Mouse (Mus musculus) G1E (cell line): ENCODE measurements around the gene Ssr2. TPM values are rescaled to one million over a fixed set of nuclear protein-coding genes. Genes with fewer than 3 reads are reported as not detected.

Experiments used
- ATAC-seq: 2 replicates; pipeline ENCODE4 v1.8.0; 2016; ENCODE audit warnings: mild to moderate bottlenecking; ENCODE audit not compliant: insufficient number of reproducible peaks, poor library complexity, low FRiP score, severe bottlenecking; ENCODE audit errors: extremely low read depth
- DNase-seq: peaks from one replicate; pipeline ENCODE4 v3.0.0; 2012; ENCODE audit warnings: low spot score
- H3K27me3 ChIP-seq: 2 replicates; pipeline ENCODE4 v1.6.1; 2012; ENCODE audit warnings: mild to moderate bottlenecking, low read length, inconsistent platforms; ENCODE audit not compliant: insufficient read depth
- H3K36me3 ChIP-seq: replicated peaks from 2 replicates; pipeline ENCODE3; 2012; ENCODE audit warnings: mild to moderate bottlenecking, inconsistent platforms
- H3K4me1 ChIP-seq: 2 replicates; pipeline ENCODE4 v1.6.1; 2012; ENCODE audit warnings: low read depth, low read length, inconsistent platforms, mixed read lengths; ENCODE audit not compliant: insufficient read depth
- H3K4me3 ChIP-seq: 2 replicates; pipeline ENCODE4 v1.5.1; 2012; ENCODE audit warnings: low read depth, mild to moderate bottlenecking, inconsistent platforms, low read length, moderate library complexity, mixed read lengths
- H3K9me3 ChIP-seq: replicated peaks from 2 replicates; pipeline ENCODE4 v1.6.1; 2012; ENCODE audit warnings: inconsistent platforms
- CTCF ChIP-seq: IDR thresholded peaks from 2 replicates; pipeline ENCODE4 v1.5.1; 2012; ENCODE audit warnings: low read depth, low read length, inconsistent platforms, mixed read lengths
- GATA1 ChIP-seq: IDR thresholded peaks from 2 replicates; pipeline ENCODE4 v1.6.1; 2012; ENCODE audit warnings: borderline replicate concordance, low read length, inconsistent platforms, mixed read lengths
- GATA2 ChIP-seq: IDR thresholded peaks from 2 replicates; pipeline ENCODE4 v1.6.1; 2012; ENCODE audit warnings: low read depth, low read length, inconsistent platforms, borderline replicate concordance
- POLR2AphosphoS5 ChIP-seq: IDR thresholded peaks from 2 replicates; pipeline ENCODE4 v1.6.1; 2012; ENCODE audit warnings: low read depth, low read length, inconsistent platforms; ENCODE audit not compliant: insufficient replicate concordance
- TAL1 ChIP-seq: conservative IDR thresholded peaks from 2 replicates; pipeline ENCODE4 v1.6.1; 2012; ENCODE audit warnings: low read depth, low read length, inconsistent platforms, mixed read lengths
- polyA plus RNA-seq: library from polyadenylated mRNA; stranded (reverse); fragments of >175 nt; gene quantifications from 2 replicates; pipeline ENCODE4 v1.2.3, GENCODE M21; 2012
- total RNA-seq, 2 experiments: library from RNA; stranded (forward) in 1 of 2; stranded (reverse) in 1 of 2; fragments of 200-1000 nt in 1 of 2; fragments of >200 nt in 1 of 2; fragmentation: Nextera tagmentation in 1 of 2; gene quantifications; 2 replicates each; pipeline ENCODE4 v1.2.3; 2014 to 2017

The Ssr2 gene
- total and polyA plus RNA-seq, 3 experiments: 134 to 289 (median 280) TPM

DNA sequence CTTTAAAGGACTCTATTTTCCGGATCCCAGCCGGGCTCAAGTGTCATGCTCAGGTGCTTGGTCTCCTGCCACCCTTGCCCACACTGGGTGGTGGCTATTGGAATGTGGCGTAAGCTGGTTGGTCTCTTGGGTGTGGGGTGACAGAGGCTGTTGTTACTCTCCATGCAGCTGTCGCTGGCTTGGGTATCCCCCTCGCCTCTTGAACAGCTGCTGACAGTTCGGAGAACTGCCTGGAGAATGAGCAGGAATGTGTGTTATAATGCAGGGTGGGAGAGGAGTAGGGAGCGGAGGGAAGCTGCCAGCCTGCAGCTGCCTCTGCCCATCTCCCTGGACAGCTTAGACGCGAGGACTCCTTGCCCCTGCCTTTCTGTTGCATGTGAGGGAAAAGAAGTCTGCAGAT lies 54.3 kb downstream of the Ssr2 start:
- DNase-seq (no peak), ATAC-seq (no peak)
- Histone ChIP-seq H3K9me3 (no peaks in the 10 kb centered on the region), H3K4me3 (no peak overlapping the region), H3K27me3 (no peaks in the 10 kb centered on the region), H3K36me3 (peaks cover 96% of the 10 kb centered on the region), H3K4me1 (peaks cover 64% of the 10 kb centered on the region)
- no peak for TF ChIP-seq GATA2
- TF ChIP-seq GATA1: no peak
- TF ChIP-seq TAL1: no peak
- no peak for TF ChIP-seq POLR2AphosphoS5
- TF ChIP-seq CTCF: no peak

DNA sequence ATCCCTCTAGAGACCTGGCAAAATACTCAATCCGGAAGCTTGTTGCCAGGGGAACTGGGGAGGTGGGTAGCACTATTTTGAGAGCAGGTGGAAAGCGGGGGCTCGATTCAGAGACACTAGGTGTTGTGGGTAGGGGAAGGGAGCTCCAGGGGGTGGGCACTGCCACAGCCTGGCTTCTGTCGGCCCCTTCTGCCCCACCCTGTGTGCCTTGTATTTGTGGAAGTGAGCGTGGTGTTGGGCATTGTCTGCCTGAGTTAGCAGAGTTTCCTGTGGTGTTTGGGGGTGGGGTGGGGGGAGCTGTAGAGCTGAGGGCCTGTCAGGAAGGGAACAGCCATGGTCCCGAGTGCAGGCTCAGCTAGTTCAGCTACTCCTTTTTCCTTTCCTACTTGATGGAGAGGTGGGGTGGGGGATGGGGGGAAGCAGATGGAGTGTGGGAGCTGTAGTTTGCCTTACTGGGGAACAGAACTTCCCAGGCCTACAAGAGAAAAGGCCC lies 55.2 kb downstream of the Ssr2 start:
- H3K9me3 ChIP-seq: no peaks in the 10 kb centered on the region
- H3K4me1 ChIP-seq: peaks cover 55% of the 10 kb centered on the region
- H3K4me3 ChIP-seq: no peak overlapping the region
- no peaks in the 10 kb centered on the region for H3K27me3 ChIP-seq
- no peak for ATAC-seq
- no peak for DNase-seq
- peaks cover 97% of the 10 kb centered on the region for H3K36me3 ChIP-seq
- no peak for TF ChIP-seq CTCF
- TF ChIP-seq POLR2AphosphoS5: no peak

- peaks cover 99% of the 10 kb centered on the region for H3K36me3 ChIP-seq
- no peaks in the 10 kb centered on the region for H3K27me3 ChIP-seq
- no peak overlapping the region for H3K4me3 ChIP-seq
- H3K4me1 ChIP-seq: peaks cover 43% of the 10 kb centered on the region
- peak; percentile 60 for DNase-seq
- H3K9me3 ChIP-seq: no peaks in the 10 kb centered on the region
- no peak for TF ChIP-seq TAL1
- TF ChIP-seq CTCF: peak; percentile 45; the same call in 1 of the 2 replicates
- no peak for ATAC-seq
These were observed 56.4 kb downstream of the Ssr2 start for GRCm38 (mm10) chr3:88631921-88632587.

DNA sequence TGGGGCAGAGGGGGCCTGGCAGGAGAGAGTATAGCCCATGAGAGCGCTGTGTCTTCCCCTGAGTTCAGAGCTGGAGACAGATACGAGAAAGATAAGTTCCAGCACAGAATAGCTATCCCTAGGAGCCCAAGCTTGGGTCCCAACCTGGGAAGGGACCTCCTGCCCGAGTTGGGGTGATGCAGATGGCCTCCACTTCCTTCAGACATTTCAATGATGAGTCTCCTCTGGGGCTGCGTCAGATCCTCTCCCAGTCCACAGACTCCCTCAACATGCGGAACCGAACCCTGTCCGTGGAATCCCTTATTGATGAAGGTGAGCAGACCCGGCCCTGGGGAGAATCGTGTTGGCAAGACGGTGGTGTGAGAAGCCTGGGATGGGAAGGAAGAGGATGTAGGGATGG lies 57.4 kb downstream of the Ssr2 start:
- peaks cover 98% of the 10 kb centered on the region for H3K36me3 ChIP-seq
- no peak for DNase-seq

DNA sequence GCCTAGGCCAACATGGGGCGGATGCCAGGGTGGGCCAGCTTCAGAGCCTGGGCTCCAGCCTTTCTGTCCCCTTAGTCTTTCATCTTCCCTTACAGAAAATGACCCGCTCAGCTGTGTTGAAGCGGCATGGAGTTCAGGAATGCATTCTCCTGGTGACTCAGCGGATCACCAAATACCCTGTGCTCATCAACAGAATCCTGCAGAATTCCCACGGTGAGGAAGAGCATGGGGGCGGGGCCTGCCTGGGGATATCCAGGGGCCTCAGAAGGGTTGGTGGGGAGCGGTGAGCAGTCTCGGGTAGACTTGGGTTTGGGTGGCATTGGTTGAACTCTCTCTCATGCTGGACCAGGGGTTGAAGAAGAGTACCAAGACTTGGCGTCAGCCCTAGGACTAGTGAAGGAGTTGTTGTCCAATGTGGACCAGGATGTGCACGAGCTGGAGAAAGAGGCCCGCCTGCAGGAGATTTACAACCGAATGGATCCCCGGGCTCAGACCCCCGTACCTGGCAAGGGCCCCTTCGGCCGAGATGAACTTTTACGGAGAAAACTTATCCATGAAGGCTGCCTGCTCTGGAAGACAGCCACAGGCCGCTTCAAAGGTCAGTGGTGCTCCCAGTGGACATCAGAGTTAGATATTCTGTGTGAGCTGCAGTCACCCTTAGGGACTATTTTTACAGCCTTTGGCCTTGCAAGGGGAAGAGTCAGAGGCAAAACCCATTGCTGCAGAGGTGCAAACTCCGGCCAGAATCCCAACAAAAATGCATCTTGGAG lies 60.0 kb downstream of the Ssr2 start:
- ATAC-seq: no peak
- TF ChIP-seq POLR2AphosphoS5 (no peak), CTCF (no peak), GATA1 (no peak), TAL1 (no peak), GATA2 (no peak)
- Histone ChIP-seq H3K36me3 (peaks cover 95% of the 10 kb centered on the region), H3K27me3 (no peaks in the 10 kb centered on the region), H3K9me3 (no peaks in the 10 kb centered on the region), H3K4me3 (no peak overlapping the region), H3K4me1 (peaks cover 11% of the 10 kb centered on the region)
- no peak for DNase-seq

More for the DNA sequence above, 57.4 kb downstream of the Ssr2 start:
- Histone ChIP-seq H3K9me3 (no peaks in the 10 kb centered on the region), H3K27me3 (no peaks in the 10 kb centered on the region), H3K4me3 (no peak overlapping the region), H3K4me1 (peaks cover 35% of the 10 kb centered on the region)
- ATAC-seq: no peak
- TF ChIP-seq GATA1 (no peak), CTCF (no peak), POLR2AphosphoS5 (no peak), TAL1 (no peak), GATA2 (no peak)

DNA sequence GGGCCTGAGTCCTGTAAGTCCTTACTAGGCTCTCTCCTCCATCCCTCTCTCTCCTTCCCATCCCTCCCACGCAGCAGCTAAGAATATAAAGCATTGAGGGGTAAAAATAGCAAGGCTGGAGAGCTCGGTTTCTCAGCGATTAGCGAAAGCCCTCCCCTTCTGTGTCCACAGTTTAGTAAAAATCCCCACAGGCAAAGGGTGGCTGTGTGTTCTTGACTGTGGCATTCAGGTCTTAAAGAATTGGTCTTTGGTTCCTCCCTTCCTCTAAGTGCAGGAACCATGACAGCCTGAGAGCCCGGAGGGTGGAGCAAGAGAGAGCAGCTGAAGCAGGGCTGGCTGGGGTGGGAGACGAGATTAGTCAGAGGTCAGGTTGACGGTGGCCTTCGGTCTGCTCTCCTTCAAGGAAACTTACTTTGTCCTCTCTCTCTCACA lies 60.9 kb downstream of the Ssr2 start:
- no peak for DNase-seq
- Histone ChIP-seq H3K27me3 (no peaks in the 10 kb centered on the region), H3K9me3 (no peaks in the 10 kb centered on the region), H3K4me3 (no peak overlapping the region), H3K4me1 (peaks cover 6% of the 10 kb centered on the region), H3K36me3 (peaks cover 93% of the 10 kb centered on the region)
- ATAC-seq: no peak
- no peak for TF ChIP-seq GATA2
- TF ChIP-seq GATA1: no peak
- no peak for TF ChIP-seq TAL1
- no peak for TF ChIP-seq CTCF
- TF ChIP-seq POLR2AphosphoS5: no peak
